In genomic region chr11:117822728-117823241, GRCm38 (mm10) we compare ENCODE assay signal across 13 mouse cellular contexts. TPM values are rescaled to one million over a fixed set of nuclear protein-coding genes. Genes with fewer than 3 reads are reported as not detected.
DNase-seq lines count a peak whose midpoint lies in the region; ATAC-seq and TF ChIP-seq lines count a peak whose summit lies in the region.
"Had no signal": no experiment of that assay in that cellular context is flagged by ENCODE, and none has a peak within 500 bp of the region (broad histone marks: within the 10 kb centered on the region; RNA-seq: fewer than 3 reads in every experiment).

No protein-coding gene starts in this region.

- peaks cover 18% of the 10 kb centered on the region for H3K36me3 ChIP-seq in heart, embryonic 11.5 days (ENCODE audit: control insufficient read depth, insufficient read depth, low read length)
- H3K36me3 ChIP-seq in liver, embryonic 12.5 days = peaks cover 66% of the 10 kb centered on the region

- DNase-seq in heart, adult 18-20 months = peak; percentile 58 to 65
- DNase-seq in 3134 (ENCODE audit: extremely low read depth, insufficient read length, low spot score) = peak; percentile 79
- DNase-seq in adipocyte (ENCODE audit: low spot score) = peak; percentile 58
- no peak for DNase-seq in cerebellum, adult 2 months
- no peak for DNase-seq in B cell, adult 2 months
- DNase-seq: cerebellum, adult 11 months; thymus, postnatal 25 days had no signal

- H3K27ac ChIP-seq in heart, embryonic 11.5 days (ENCODE audit: low read depth, low read length) = no peak overlapping the region; the same call in 1 of the 2 replicates
- peak overlapping the region; percentile 54; the same call in 1 of the 2 replicates for H3K27ac ChIP-seq in liver, embryonic 12.5 days
- H3K27ac ChIP-seq in cerebellum, adult 2 months (ENCODE audit: insufficient read depth, low read length) = no peak overlapping the region

- no peak overlapping the region; the same call in 1 of the 2 replicates for H3K9ac ChIP-seq in heart, embryonic 11.5 days (ENCODE audit: low read depth, low read length)
- no peak overlapping the region for H3K9ac ChIP-seq in liver, embryonic 12.5 days

- WGBS in heart, embryonic 11.5 days (ENCODE audit: insufficient replicate concordance) = 76% methylated on average over 7 of the region's 7 CpGs
- 87% methylated on average over 7 of the region's 7 CpGs for WGBS in liver, embryonic 12.5 days (ENCODE audit: insufficient replicate concordance)
- WGBS in cerebellum, adult 2 months = 82% methylated on average over 7 of the region's 7 CpGs

- H3K4me1 ChIP-seq in heart, embryonic 11.5 days (ENCODE audit: control insufficient read depth, insufficient read depth, low read length) = peaks cover 36% of the 10 kb centered on the region
- H3K4me1 ChIP-seq in liver, embryonic 12.5 days = peaks cover 75% of the 10 kb centered on the region
- peaks cover 17% of the 10 kb centered on the region for H3K4me1 ChIP-seq in cerebellum, adult 2 months (ENCODE audit: control insufficient read depth, insufficient read depth, low read length)

- H3K4me2 ChIP-seq in heart, embryonic 11.5 days = no peak overlapping the region
- no peak overlapping the region; the same call in none of the 2 replicates for H3K4me2 ChIP-seq in liver, embryonic 12.5 days

- no peak overlapping the region for H3K4me3 ChIP-seq in heart, embryonic 11.5 days (ENCODE audit: low read depth, low read length)
- H3K4me3 ChIP-seq in liver, embryonic 12.5 days = no peak overlapping the region
- H3K4me3 ChIP-seq in cerebellum, adult 2 months (replicated peaks; ENCODE audit: insufficient read depth, low read depth, low read length) = no peak overlapping the region

- no peaks in the 10 kb centered on the region for H3K27me3 ChIP-seq in heart, embryonic 11.5 days (ENCODE audit: control insufficient read depth, insufficient read depth, low read length)
- H3K27me3 ChIP-seq in liver, embryonic 12.5 days (replicated peaks) = no peaks in the 10 kb centered on the region
- no peaks in the 10 kb centered on the region; the same call in 1 of the 2 replicates for H3K27me3 ChIP-seq in cerebellum, adult 2 months (ENCODE audit: control insufficient read depth, insufficient read depth, low read length)

- ATAC-seq in heart, embryonic 11.5 days (replicated peaks; ENCODE audit: insufficient number of reproducible peaks, low FRiP score, low TSS enrichment) = no peak
- no peak for ATAC-seq in liver, embryonic 12.5 days
- no peak for ATAC-seq in CD4-positive, CD25-positive, alpha-beta regulatory T cell, adult 4 months
- ATAC-seq: forebrain, embryonic 16.5 days had no signal

- no peak for TF ChIP-seq POLR2A in cerebellum, adult 2 months (IDR thresholded peaks at IDR 0.05; ENCODE audit: borderline replicate concordance, insufficient read depth, low read length)

- TF ChIP-seq CTCF in cerebellum, adult 2 months (IDR thresholded peaks at IDR 0.05; ENCODE audit: borderline replicate concordance, insufficient read depth, low read depth, low read length) = no peak

- no peaks in the 10 kb centered on the region for H3K9me3 ChIP-seq in heart, embryonic 11.5 days (replicated peaks; ENCODE audit: control insufficient read depth, low read length)
- H3K9me3 ChIP-seq in liver, embryonic 12.5 days (replicated peaks) = no peaks in the 10 kb centered on the region

RNA-seq across cellular contexts. Expression of gene Afmid, which starts 2.9 kb away (rescaled TPM):
- 1 to 10 TPM; 3.9 to 5.5 TPM for total RNA-seq in heart, adult 18-20 months (2021)
- 13.1 and 14.3 TPM in 2 replicates for polyA plus RNA-seq in heart, embryonic 11.5 days (2014; fragmentation: Nextera tagmentation; extraction: Ambion mirVana)
- 6.7 TPM in 2 replicates for polyA plus RNA-seq in liver, embryonic 12.5 days (2016; fragmentation: Nextera tagmentation; extraction: Ambion mirVana)
- polyA plus RNA-seq in CD4-positive, CD25-positive, alpha-beta regulatory T cell, adult 4 months (2017; shearing (Covaris generic)) = 10 to 100 TPM; 24.8 to 42.0 TPM
- 3.4 and 3.8 TPM in 2 replicates for polyA plus RNA-seq in cerebellum, adult 2 months (2012; rRNA removed)

RNA-seq across cellular contexts. Expression of gene Tk1, which starts 3.1 kb away (rescaled TPM):
- total RNA-seq in heart, adult 18-20 months (2021) = 1 to 10 TPM; 1.4 to 1.7 TPM
- polyA plus RNA-seq in heart, embryonic 11.5 days (2014; fragmentation: Nextera tagmentation; extraction: Ambion mirVana) = 98.5 and 101 TPM in 2 replicates
- 145 and 152 TPM in 2 replicates for polyA plus RNA-seq in liver, embryonic 12.5 days (2016; fragmentation: Nextera tagmentation; extraction: Ambion mirVana)
- polyA plus RNA-seq in CD4-positive, CD25-positive, alpha-beta regulatory T cell, adult 4 months (2017; shearing (Covaris generic)) = 10 to 100 TPM; 31.4 to 55.1 TPM
- polyA plus RNA-seq in cerebellum, adult 2 months (2012; rRNA removed) = 0.78 and 1.2 TPM in 2 replicates

RNA-seq across cellular contexts. Expression of gene Gm20708, which starts 13.3 kb away (rescaled TPM):
- total RNA-seq in heart, adult 18-20 months (2021) = 1 to 10 TPM in 1 of 2 experiments, under 1 TPM in 1; 0.87 to 1.4 TPM
- polyA plus RNA-seq in heart, embryonic 11.5 days (2014; fragmentation: Nextera tagmentation; extraction: Ambion mirVana) = 0.34 and 0.62 TPM in 2 replicates
- 0.23 and 0.27 TPM in 2 replicates for polyA plus RNA-seq in liver, embryonic 12.5 days (2016; fragmentation: Nextera tagmentation; extraction: Ambion mirVana)
- 1 to 10 TPM; 1.0 to 3.2 TPM for polyA plus RNA-seq in CD4-positive, CD25-positive, alpha-beta regulatory T cell, adult 4 months (2017; shearing (Covaris generic))
- polyA plus RNA-seq in cerebellum, adult 2 months (2012; rRNA removed) = 0.78 and 0.93 TPM in 2 replicates

RNA-seq across cellular contexts. Expression of gene Syngr2, which starts 13.3 kb away (rescaled TPM):
- 100 to 1,000 TPM; 112 TPM for total RNA-seq in heart, adult 18-20 months (2021)
- polyA plus RNA-seq in heart, embryonic 11.5 days (2014; fragmentation: Nextera tagmentation; extraction: Ambion mirVana) = 78.7 and 79.2 TPM in 2 replicates
- polyA plus RNA-seq in liver, embryonic 12.5 days (2016; fragmentation: Nextera tagmentation; extraction: Ambion mirVana) = 61.5 and 66.4 TPM in 2 replicates
- 100 to 1,000 TPM; 110 to 153 TPM for polyA plus RNA-seq in CD4-positive, CD25-positive, alpha-beta regulatory T cell, adult 4 months (2017; shearing (Covaris generic))
- polyA plus RNA-seq in cerebellum, adult 2 months (2012; rRNA removed) = 14.0 and 14.7 TPM in 2 replicates

RNA-seq across cellular contexts. Expression of gene 6030468B19Rik, which starts 25.3 kb away (rescaled TPM):
- total RNA-seq in heart, adult 18-20 months (2021) = not detected
- 3.2 and 3.9 TPM in 2 replicates for polyA plus RNA-seq in heart, embryonic 11.5 days (2014; fragmentation: Nextera tagmentation; extraction: Ambion mirVana)
- 97.6 and 97.7 TPM in 2 replicates for polyA plus RNA-seq in liver, embryonic 12.5 days (2016; fragmentation: Nextera tagmentation; extraction: Ambion mirVana)
- 1 to 10 TPM in 1 of 2 experiments, not detected in 1; 1.0 TPM for polyA plus RNA-seq in CD4-positive, CD25-positive, alpha-beta regulatory T cell, adult 4 months (2017; shearing (Covaris generic))
- 0.16 TPM in 1 of 2 replicates, not detected in the other for polyA plus RNA-seq in cerebellum, adult 2 months (2012; rRNA removed)
- total RNA-seq: ES-E14 had no signal
- polyA plus RNA-seq: forebrain, embryonic 16.5 days; neural tube, embryonic 14.5 days had no signal

Comparison
In these comparisons a context has a peak if more than half of its experiments do, and no peak if none do; other contexts are left out.
1. DNase-seq: peak in heart, adult 18-20 months (2 of 2), 3134 (single experiment) and adipocyte (single experiment); none in cerebellum, adult 2 months (0 of 2) and B cell, adult 2 months (0 of 2).
2. RNA of gene Tk1, which starts 3.1 kb away (polyA plus RNA-seq): 145 to 152 TPM in liver, embryonic 12.5 days, 98.5 to 101 TPM in heart, embryonic 11.5 days and 31.4 to 55.1 TPM in CD4-positive, CD25-positive, alpha-beta regulatory T cell, adult 4 months; 0.78 to 1.2 TPM in cerebellum, adult 2 months; every median in the first group is over 10 times any median in the second.